Mouse (Mus musculus): ENCODE data around the gene Cflar.

- no peak for TF ChIP-seq CTCF (IDR thresholded peaks at IDR 0.05; ENCODE audit: borderline replicate concordance, insufficient read depth, low read depth, low read length)
- no peak for TF ChIP-seq POLR2A (IDR thresholded peaks at IDR 0.05; ENCODE audit: borderline replicate concordance, insufficient read depth, low read length)
Measured at GRCm38 (mm10) chr1:58796853-58797252, 85.5 kb downstream of the Cflar start.

Measured in cerebellum, adult 2 months (tissue).